Mouse (Mus musculus) lung, postnatal 0 days (tissue): ENCODE data around the gene Oas2. TPM values are rescaled to one million over a fixed set of nuclear protein-coding genes. Genes with fewer than 3 reads are reported as not detected.

ENCODE experiments used
- ATAC-seq: fragments of 200-750 bp; cut with Nextera tagmentation; 2 replicates; pipeline ENCODE4 v1.8.0; 2017; ENCODE audit warnings: moderate library complexity
- DNase-seq: peaks from one replicate; pipeline ENCODE4 v3.0.0-alpha.2; 2016; ENCODE audit warnings: low spot score
- H3K27ac ChIP-seq: fragments of 300-500 bp; sonication (generic); 2 replicates; pipeline ENCODE4 v1.5.1; 2014; ENCODE audit warnings: antibody characterized with exemption, mild to moderate bottlenecking, low read length, mixed read lengths
- H3K27me3 ChIP-seq: fragments of 300-500 bp; sonication (generic); replicated peaks from 2 replicates; pipeline ENCODE4 v1.6.1; 2014; ENCODE audit warnings: low read length, mixed read lengths; ENCODE audit not compliant: insufficient read depth
- H3K36me3 ChIP-seq: fragments of 300-500 bp; sonication (generic); 2 replicates; pipeline ENCODE4 v1.6.1; 2014; ENCODE audit warnings: low read length, mixed read lengths; ENCODE audit not compliant: insufficient read depth
- H3K4me1 ChIP-seq: fragments of 300-500 bp; sonication (generic); 2 replicates; pipeline ENCODE4 v1.6.1; 2014; ENCODE audit warnings: antibody characterized with exemption, low read depth, low read length, mixed read lengths; ENCODE audit not compliant: insufficient read depth
- H3K4me2 ChIP-seq: fragments of 300-500 bp; sonication (generic); replicated peaks from 2 replicates; pipeline ENCODE4 v1.6.1; 2014; ENCODE audit warnings: low read depth, mild to moderate bottlenecking, low read length, moderate library complexity, mixed read lengths
- H3K4me3 ChIP-seq: fragments of 300-500 bp; sonication (generic); 2 replicates; pipeline ENCODE4 v1.5.1; 2014; ENCODE audit warnings: low read depth, low read length
- H3K9ac ChIP-seq: fragments of 300-500 bp; sonication (generic); replicated peaks from 2 replicates; pipeline ENCODE4 v1.6.1; 2014; ENCODE audit warnings: low read depth, mild to moderate bottlenecking
- H3K9me3 ChIP-seq: fragments of 300-500 bp; sonication (generic); 2 replicates; pipeline ENCODE4 v1.6.1; 2016; ENCODE audit warnings: low read length, mixed read lengths
- CTCF ChIP-seq: IDR thresholded peaks from 2 replicates; pipeline ENCODE4 v1.5.1; 2016; ENCODE audit warnings: antibody characterized with exemption, mild to moderate bottlenecking
- EP300 ChIP-seq: IDR thresholded peaks from 2 replicates; pipeline ENCODE4 v1.6.1; 2016; ENCODE audit warnings: antibody characterized with exemption, mild to moderate bottlenecking, control low read depth
- WGBS: fragments of 180-500 bp; shearing (Covaris S2); extraction: QIAGEN DNeasy Blood & Tissue Kit; methylation state at CpG from one replicate; pipeline ENCODE4 v1.1.7; 2014; 5-methylcytosine and 5-hydroxymethylcytosine counted together
- polyA plus RNA-seq: library from polyadenylated mRNA; unstranded; fragments of >200 nt; fragmentation: Nextera tagmentation; extraction: Ambion mirVana; gene quantifications from 2 replicates; pipeline ENCODE4 v1.2.1, GENCODE M21; 2015

The Oas2 gene
- polyA plus RNA-seq, 1 experiment from 2014 or later = 0.31 TPM

- H3K27me3 ChIP-seq = 0 out of 2 replicates have a peak, but pooled peaks cover 1% of the 10 kb centered on the region
- 82% methylated on average over 5 of the region's 5 CpGs for WGBS
- ATAC-seq = no peak
Observed at GRCm38 (mm10) chr5:120687897-120688296, 61.8 kb downstream of the Oas2 start.

DNA sequence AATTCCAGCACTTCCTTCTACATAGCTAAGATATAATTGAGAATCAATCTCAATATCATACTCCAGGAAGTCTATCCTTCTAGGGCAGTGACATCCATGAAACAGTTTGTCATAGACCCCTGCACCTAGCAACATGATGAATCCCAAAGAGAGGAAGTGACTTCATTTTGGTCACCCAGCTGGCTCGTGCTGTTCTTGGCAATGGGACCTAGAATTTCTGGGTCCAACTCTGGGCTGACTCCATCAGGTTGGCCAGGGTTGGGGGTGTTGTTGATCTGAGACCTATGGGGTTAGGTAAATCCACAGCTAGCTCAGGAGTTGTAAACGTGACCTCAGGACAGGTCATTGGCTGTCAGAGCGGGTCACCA is 62.2 kb downstream of the Oas2 start:
- whole genome bisulfite sequencing = 57% methylated on average over 3 of the region's 3 CpGs
- ATAC-seq = no peak
- Histone ChIP-seq H3K4me3 (no peak overlapping the region), H3K9ac (no peak overlapping the region), H3K27ac (no peak overlapping the region), H3K36me3 (no peaks in the 10 kb centered on the region), H3K4me1 (no peaks in the 10 kb centered on the region), H3K27me3 (0 out of 2 replicates have a peak, but pooled peaks cover 5% of the 10 kb centered on the region), H3K4me2 (no peak overlapping the region), H3K9me3 (no peaks in the 10 kb centered on the region)
- DNase-seq = no peak
- TF ChIP-seq CTCF (no peak), EP300 (no peak)

More at GRCm38 (mm10) chr5:120687897-120688296, 61.8 kb downstream of the Oas2 start:
- Histone ChIP-seq H3K36me3 (no peaks in the 10 kb centered on the region), H3K9ac (no peak overlapping the region), H3K4me1 (no peaks in the 10 kb centered on the region), H3K4me2 (no peak overlapping the region), H3K27ac (no peak overlapping the region), H3K4me3 (no peak overlapping the region), H3K9me3 (no peaks in the 10 kb centered on the region)
- DNase-seq = no peak
- no peak for TF ChIP-seq CTCF

DNA sequence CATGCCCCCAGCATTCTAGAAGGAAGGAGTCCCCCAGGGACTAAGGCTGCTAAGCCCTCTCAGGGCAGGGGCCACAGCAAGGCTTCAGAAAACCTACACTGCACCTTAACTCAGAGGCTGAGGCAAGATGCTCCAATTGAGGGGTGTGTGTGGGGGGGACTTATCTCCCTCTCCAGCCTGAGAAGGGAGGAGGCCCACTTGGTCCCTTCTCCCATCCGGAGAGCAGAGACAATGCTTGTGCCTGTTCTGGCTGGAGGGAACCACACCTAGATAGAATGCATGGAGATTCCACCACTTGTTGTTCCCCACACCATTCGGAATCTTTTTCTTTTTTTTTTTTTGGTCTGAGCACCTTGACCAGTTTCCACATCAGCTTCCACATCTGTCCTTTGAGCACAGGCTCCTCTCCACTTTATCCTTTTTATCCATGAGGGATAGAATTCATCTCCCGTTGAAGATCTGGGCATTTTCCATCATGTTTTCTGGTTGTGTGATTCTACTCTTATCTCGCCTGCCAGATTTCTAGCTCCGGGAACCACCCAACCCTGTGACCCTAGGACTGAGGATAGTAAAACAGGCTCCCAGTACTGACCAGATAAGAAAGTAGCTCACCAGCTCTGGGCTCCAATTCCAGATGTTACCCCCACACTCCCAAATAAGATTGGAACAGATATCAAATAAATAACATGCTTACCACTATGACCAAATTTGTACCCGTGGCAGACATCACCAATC is 62.7 kb downstream of the Oas2 start:
- Histone ChIP-seq H3K4me1 (no peaks in the 10 kb centered on the region), H3K4me2 (no peak overlapping the region), H3K36me3 (no peaks in the 10 kb centered on the region), H3K4me3 (no peak overlapping the region), H3K9me3 (no peaks in the 10 kb centered on the region), H3K27ac (no peak overlapping the region), H3K9ac (no peak overlapping the region), H3K27me3 (0 out of 2 replicates have a peak, but pooled peaks cover 5% of the 10 kb centered on the region)
- no peak for TF ChIP-seq CTCF
- no peak for TF ChIP-seq EP300
- DNase-seq (no peak), ATAC-seq (no peak)
- 65% methylated on average over 6 of the region's 6 CpGs for WGBS

DNA sequence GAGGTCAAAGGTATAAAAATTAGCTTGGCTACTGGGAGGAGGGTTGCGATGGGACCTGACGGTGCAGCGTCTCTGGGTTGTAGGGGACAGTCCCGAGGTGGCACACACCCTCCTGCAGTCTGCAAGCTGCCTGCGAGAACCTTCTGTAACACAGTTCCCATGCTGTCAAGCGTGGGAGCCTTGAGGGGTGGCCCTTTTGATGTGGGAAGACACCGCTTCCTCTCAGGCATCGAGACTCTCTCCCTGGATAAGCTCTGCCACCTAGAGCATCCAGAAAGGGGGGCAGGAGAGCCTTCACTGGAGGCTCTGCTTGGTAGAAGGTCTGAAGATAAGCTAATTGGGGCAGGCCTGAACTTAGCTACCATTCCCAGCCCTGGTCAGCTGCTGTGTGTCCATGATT is 64.0 kb downstream of the Oas2 start:
- Histone ChIP-seq H3K4me1 (no peaks in the 10 kb centered on the region), H3K27me3 (0 out of 2 replicates have a peak, but pooled peaks cover 5% of the 10 kb centered on the region), H3K4me2 (no peak overlapping the region), H3K27ac (no peak overlapping the region), H3K36me3 (no peaks in the 10 kb centered on the region), H3K9me3 (no peaks in the 10 kb centered on the region), H3K9ac (no peak overlapping the region), H3K4me3 (no peak overlapping the region)
- ATAC-seq (no peak), DNase-seq (no peak)
- TF ChIP-seq CTCF (no peak), EP300 (no peak)
- 70% methylated on average over 8 of the region's 8 CpGs for WGBS

DNA sequence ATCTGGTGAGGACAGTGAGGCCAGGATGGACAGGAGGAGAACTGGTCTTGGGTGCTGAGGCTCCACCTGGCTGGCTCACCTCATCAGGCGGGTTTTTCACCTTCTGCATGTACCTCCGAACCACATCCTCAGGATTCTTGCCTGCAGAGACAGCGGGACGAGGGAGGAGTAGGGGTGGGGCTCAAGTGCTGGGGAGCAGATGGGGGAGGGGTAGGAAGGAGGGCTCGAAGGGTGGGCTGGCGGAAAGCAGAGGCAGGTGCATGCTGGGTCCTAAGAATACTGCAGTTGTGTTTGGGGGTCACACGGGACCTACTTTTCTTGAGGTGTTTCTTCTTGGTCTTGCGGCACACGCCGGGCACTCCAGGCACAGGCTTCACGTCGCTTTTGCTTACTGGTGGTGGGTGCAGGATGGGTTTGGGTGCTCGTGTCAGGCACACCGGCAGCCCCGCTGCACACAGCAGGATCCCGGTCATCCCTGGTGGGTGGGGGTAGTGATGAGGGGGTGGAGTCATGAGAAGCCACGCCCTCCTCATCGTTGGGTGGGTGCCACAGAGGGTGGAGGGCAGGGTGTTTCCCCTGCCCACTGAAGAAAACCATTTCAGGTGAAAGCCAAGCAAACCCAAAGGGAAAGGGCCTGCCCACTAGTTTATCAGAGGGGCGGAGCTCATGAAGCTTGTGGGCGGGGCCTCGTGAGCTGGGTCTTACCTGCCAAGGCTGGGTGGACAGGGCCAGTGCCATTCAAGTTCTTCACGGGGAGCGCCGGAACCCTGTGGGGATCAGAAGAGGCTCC is 66.5 kb downstream of the Oas2 start:
- H3K4me1 ChIP-seq = no peaks in the 10 kb centered on the region
- 0 out of 2 replicates have a peak, but pooled peaks cover 5% of the 10 kb centered on the region for H3K27me3 ChIP-seq
- H3K9ac ChIP-seq = no peak overlapping the region
- TF ChIP-seq CTCF (no peak), EP300 (no peak)
- no peak for DNase-seq
- WGBS = 10% methylated on average over 24 of the region's 24 CpGs
- H3K36me3 ChIP-seq = no peaks in the 10 kb centered on the region
- ATAC-seq = no peak
- H3K27ac ChIP-seq = no peak overlapping the region
- no peak overlapping the region for H3K4me2 ChIP-seq
- no peaks in the 10 kb centered on the region for H3K9me3 ChIP-seq
- H3K4me3 ChIP-seq = no peak overlapping the region

- H3K4me2 ChIP-seq = no peak overlapping the region
- H3K27ac ChIP-seq = no peak overlapping the region
- 89% methylated on average over 18 of the region's 18 CpGs for WGBS
- no peaks in the 10 kb centered on the region for H3K36me3 ChIP-seq
- ATAC-seq = no peak
- no peaks in the 10 kb centered on the region for H3K4me1 ChIP-seq
- no peak for DNase-seq
- no peaks in the 10 kb centered on the region for H3K9me3 ChIP-seq
- H3K27me3 ChIP-seq = 0 out of 2 replicates have a peak, but pooled peaks cover 5% of the 10 kb centered on the region
- no peak for TF ChIP-seq EP300
- no peak overlapping the region for H3K9ac ChIP-seq
- H3K4me3 ChIP-seq = no peak overlapping the region
Observed at GRCm38 (mm10) chr5:120680918-120681317, 68.7 kb downstream of the Oas2 start.

Other genes with a start within 250 kb of the Oas2 start
- gene Plbd2, start 246.2 kb downstream of the Oas2 start, polyA plus RNA-seq = 63.1 and 69.2 TPM in 2 replicates
- gene Slc8b1, start 238.7 kb downstream of the Oas2 start, polyA plus RNA-seq = 12.1 and 14.7 TPM in 2 replicates
- gene Tpcn1, start 161.2 kb downstream of the Oas2 start, polyA plus RNA-seq = 17.5 and 19.7 TPM in 2 replicates
- 1.7 and 2.0 TPM in 2 replicates for gene Iqcd, start 160.8 kb downstream of the Oas2 start, polyA plus RNA-seq
- gene Rita1, start 137.3 kb downstream of the Oas2 start, polyA plus RNA-seq = 9.9 and 10.0 TPM in 2 replicates
- gene Ddx54, start 137.1 kb downstream of the Oas2 start, polyA plus RNA-seq = 24.9 and 25.4 TPM in 2 replicates
- gene Cfap73, start 115.6 kb downstream of the Oas2 start, polyA plus RNA-seq = 1.3 and 2.0 TPM in 2 replicates
- gene Rasal1, start 101.0 kb downstream of the Oas2 start, polyA plus RNA-seq = not detected in 2 replicates
- 0.48 and 0.70 TPM in 2 replicates for gene Dtx1, start 37.9 kb downstream of the Oas2 start, polyA plus RNA-seq
- 0.20 and 0.31 TPM in 2 replicates for gene Oas3, start 27.8 kb upstream of the Oas2 start, polyA plus RNA-seq
- 0.30 and 0.60 TPM in 2 replicates for gene Oas1e, start 45.7 kb upstream of the Oas2 start, polyA plus RNA-seq
- gene Oas1c, start 62.7 kb upstream of the Oas2 start, polyA plus RNA-seq = 1.5 and 1.7 TPM in 2 replicates
- gene Oas1f, start 97.5 kb upstream of the Oas2 start, polyA plus RNA-seq = not detected in 2 replicates
- not detected in 2 replicates for gene Oas1h, start 111.6 kb upstream of the Oas2 start, polyA plus RNA-seq
- 0.94 and 1.1 TPM in 2 replicates for gene Oas1g, start 137.8 kb upstream of the Oas2 start, polyA plus RNA-seq
- 3.0 and 3.1 TPM in 2 replicates for gene Oas1a, start 157.7 kb upstream of the Oas2 start, polyA plus RNA-seq
- gene Oas1d, start 164.7 kb upstream of the Oas2 start, polyA plus RNA-seq = not detected in 2 replicates